Mouse (Mus musculus): ENCODE data around the gene Strn3.

- no peak for TF ChIP-seq CTCF (conservative IDR thresholded peaks at IDR 0.05; ENCODE audit: insufficient read depth, insufficient read length, low read depth, low read length)
- TF ChIP-seq POLR2A (IDR thresholded peaks at IDR 0.05; ENCODE audit: low read depth, low read length), result no peak
Measured at GRCm38 (mm10) chr12:51569472-51569871, 122.2 kb downstream of the Strn3 start.

All from kidney, adult 2 months (tissue).